Mouse (Mus musculus): Measurements from ENCODE around the gene Ccdc36. TPM values are rescaled to one million over a fixed set of nuclear protein-coding genes. Genes with fewer than 3 reads are reported as not detected.

Ccdc36 gene
- polyA plus RNA-seq, 1 experiment from 2014 or later: 0.82 TPM

DNA sequence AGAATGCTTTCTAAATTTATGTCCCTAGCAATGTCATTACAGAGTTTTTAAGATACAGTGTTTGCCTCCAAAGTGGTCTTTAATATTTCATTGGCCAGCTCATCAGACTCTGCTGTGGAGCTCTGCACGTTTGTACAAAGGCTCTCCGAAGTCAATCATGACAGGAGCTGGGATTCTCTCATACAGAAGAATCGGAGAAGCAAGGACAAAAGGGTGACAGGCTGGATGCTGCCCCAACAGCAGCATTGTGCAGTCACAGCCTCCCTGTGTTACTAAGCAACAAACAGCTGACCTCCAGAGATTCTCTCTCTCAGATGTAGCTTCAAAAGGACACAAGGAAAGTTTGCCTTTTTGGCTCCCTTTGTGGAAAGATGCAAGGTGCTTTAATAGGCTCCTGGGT, 7.9 kb upstream of the Ccdc36 start, which contains the start of gene BC048562:
Gene BC048562 (plus strand): TSS at position 301 of the 400 bp plus-strand sequence.
- ATAC-seq (replicated peaks; ENCODE audit: low FRiP score): no peak
- 70% methylated on average over 3 of the region's 3 CpGs for WGBS
- Histone ChIP-seq H3K27ac (ENCODE audit: low read depth, low read length) (no peak within 1 kb of the TSS), H3K4me1 (replicated peaks; ENCODE audit: control insufficient read depth, insufficient read depth, low read length) (no peaks in the 10 kb centered on the region), H3K4me3 (ENCODE audit: low read depth, low read length) (no peak within 1 kb of the TSS), H3K9me3 (ENCODE audit: control insufficient read depth, low read length) (no peaks in the 10 kb centered on the region), H3K27me3 (replicated peaks; ENCODE audit: control insufficient read depth, insufficient read depth, low read length) (no peaks in the 10 kb centered on the region), H3K9ac (ENCODE audit: low read depth, low read length) (no peak within 1 kb of the TSS), H3K4me2 (no peak within 1 kb of the TSS), H3K36me3 (ENCODE audit: control insufficient read depth, insufficient read depth, low read length) (no peaks in the 10 kb centered on the region)
- DNase-seq (ENCODE audit: low spot score): no peak

DNA sequence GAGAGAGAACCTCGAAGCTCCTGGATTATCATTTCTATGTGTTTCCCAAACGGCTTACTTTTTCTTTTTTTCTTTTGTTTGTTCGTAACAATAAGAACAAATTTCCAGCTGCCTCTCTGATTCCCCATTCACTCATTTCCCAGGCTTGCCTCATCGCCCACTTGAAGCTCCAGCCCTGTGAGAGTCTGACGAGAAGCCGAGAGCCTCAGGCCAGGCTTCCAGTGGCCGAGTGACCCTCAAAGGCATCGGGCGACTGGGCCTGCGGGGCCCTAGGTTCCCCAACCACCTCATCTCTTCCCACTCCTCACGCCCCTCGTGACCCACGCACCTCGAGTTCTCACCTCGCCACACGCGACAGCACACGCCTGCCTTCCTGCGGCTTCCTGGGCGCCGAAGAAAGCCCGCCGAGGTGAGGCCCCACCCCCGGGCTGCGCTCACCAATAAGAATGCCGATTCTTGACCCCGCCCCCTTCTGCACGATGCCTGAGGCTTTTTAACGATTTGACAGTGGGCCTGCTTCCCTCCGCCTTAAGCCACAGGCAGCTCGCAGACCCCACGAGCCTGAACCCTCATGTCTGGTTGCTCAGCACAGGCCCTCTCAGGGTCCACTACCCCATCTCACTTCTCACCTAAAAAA, 3.3 kb upstream of the Ccdc36 start:
- Histone ChIP-seq H3K4me3 (ENCODE audit: low read depth, low read length) (0 out of 2 replicates have a peak overlapping the region, but pooled peaks have one; percentile 0), H3K27me3 (replicated peaks; ENCODE audit: control insufficient read depth, insufficient read depth, low read length) (no peaks in the 10 kb centered on the region), H3K9me3 (ENCODE audit: control insufficient read depth, low read length) (no peaks in the 10 kb centered on the region), H3K9ac (ENCODE audit: low read depth, low read length) (no peak overlapping the region), H3K36me3 (ENCODE audit: control insufficient read depth, insufficient read depth, low read length) (no peaks in the 10 kb centered on the region), H3K4me1 (replicated peaks; ENCODE audit: control insufficient read depth, insufficient read depth, low read length) (no peaks in the 10 kb centered on the region), H3K4me2 (peak overlapping the region; percentile 37), H3K27ac (ENCODE audit: low read depth, low read length) (no peak overlapping the region)
- 44% methylated on average over 32 of the region's 32 CpGs for WGBS
- ATAC-seq (replicated peaks; ENCODE audit: low FRiP score) (peak; percentile 58; the same call in 1 of the 2 replicates), DNase-seq (ENCODE audit: low spot score) (peak; percentile 45)

DNA sequence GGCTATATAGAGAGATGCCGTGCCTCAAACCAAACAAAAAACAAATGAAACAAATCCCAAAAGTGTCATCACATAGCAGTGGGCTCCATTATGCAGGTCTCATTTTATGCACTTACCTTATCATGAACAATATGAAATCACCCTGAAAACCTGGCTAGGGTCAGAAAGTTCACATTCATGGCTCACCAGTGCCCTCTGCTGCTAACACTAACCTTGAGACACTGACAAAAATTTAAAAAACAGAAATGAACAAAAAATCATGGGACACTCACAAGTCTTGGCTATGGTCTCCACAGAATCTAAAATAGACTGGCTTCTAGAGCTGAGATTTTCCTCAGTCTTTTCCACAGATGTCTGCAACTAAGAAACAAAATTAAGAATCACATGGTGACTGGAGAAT, 16.1 kb downstream of the Ccdc36 start:
- H3K9me3 ChIP-seq (ENCODE audit: control insufficient read depth, low read length): no peaks in the 10 kb centered on the region
- no peak overlapping the region for H3K27ac ChIP-seq (ENCODE audit: low read depth, low read length)
- DNase-seq (ENCODE audit: low spot score) (no peak), ATAC-seq (replicated peaks; ENCODE audit: low FRiP score) (no peak)
- H3K9ac ChIP-seq (ENCODE audit: low read depth, low read length): no peak overlapping the region
- 83% methylated on average over 1 of the region's 1 CpGs for WGBS
- no peaks in the 10 kb centered on the region for H3K4me1 ChIP-seq (replicated peaks; ENCODE audit: control insufficient read depth, insufficient read depth, low read length)
- no peak overlapping the region for H3K4me2 ChIP-seq
- no peaks in the 10 kb centered on the region for H3K36me3 ChIP-seq (ENCODE audit: control insufficient read depth, insufficient read depth, low read length)
- H3K4me3 ChIP-seq (ENCODE audit: low read depth, low read length): no peak overlapping the region
- H3K27me3 ChIP-seq (replicated peaks; ENCODE audit: control insufficient read depth, insufficient read depth, low read length): no peaks in the 10 kb centered on the region

DNA sequence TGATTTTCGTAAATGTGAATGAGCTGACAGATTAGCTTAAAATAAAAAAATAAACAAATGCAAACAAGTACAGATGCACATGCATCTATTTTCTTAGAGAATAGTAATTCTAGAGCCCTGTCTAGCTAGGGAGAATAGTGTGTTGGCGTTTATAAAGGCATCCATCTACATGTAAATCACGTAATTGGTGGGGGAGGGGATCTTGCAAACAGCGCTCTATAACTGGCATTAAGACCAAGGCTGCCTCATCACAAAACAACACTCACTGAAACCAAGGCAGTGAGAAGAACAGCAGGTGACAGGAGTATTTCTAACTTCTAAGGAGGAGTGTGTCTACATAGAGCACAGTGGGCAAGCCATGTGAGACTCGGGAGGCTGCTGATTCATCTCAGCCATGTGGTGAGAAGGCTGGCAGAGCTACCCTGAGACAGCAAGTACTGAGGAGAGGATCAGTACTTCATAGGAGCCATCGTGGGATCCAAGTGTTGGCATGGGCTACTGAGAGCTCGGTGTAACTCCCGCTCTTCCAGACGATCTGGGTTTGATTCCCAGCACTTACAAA, 16.8 kb downstream of the Ccdc36 start:
- H3K9me3 ChIP-seq (ENCODE audit: control insufficient read depth, low read length): no peaks in the 10 kb centered on the region
- no peak overlapping the region for H3K27ac ChIP-seq (ENCODE audit: low read depth, low read length)
- H3K4me1 ChIP-seq (replicated peaks; ENCODE audit: control insufficient read depth, insufficient read depth, low read length): no peaks in the 10 kb centered on the region
- H3K27me3 ChIP-seq (replicated peaks; ENCODE audit: control insufficient read depth, insufficient read depth, low read length): no peaks in the 10 kb centered on the region
- no peak overlapping the region for H3K4me3 ChIP-seq (ENCODE audit: low read depth, low read length)
- DNase-seq (ENCODE audit: low spot score): no peak
- H3K9ac ChIP-seq (ENCODE audit: low read depth, low read length): no peak overlapping the region
- ATAC-seq (replicated peaks; ENCODE audit: low FRiP score): no peak
- whole genome bisulfite sequencing: 78% methylated on average over 9 of the region's 9 CpGs
- no peak overlapping the region for H3K4me2 ChIP-seq
- H3K36me3 ChIP-seq (ENCODE audit: control insufficient read depth, insufficient read depth, low read length): no peaks in the 10 kb centered on the region

DNA sequence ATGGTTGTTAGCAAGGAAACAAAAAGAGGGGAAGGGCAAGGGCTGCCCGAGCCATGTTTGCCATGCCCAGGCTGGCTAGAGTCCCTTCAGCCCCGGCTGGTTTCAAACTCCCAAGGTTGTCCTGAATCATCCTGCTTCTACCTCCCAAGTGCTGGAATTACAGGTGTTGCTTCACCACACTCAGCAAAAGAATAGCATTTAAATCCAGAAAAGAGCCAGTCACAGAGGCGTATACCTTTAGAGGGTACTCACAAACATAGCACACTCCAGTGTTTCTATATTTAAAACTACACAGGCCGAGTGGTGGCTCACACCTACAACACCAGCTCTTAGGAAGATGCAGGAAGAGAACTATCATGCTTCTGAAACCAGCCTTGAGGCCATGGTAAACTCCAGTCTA, 18.7 kb downstream of the Ccdc36 start:
- H3K9me3 ChIP-seq (ENCODE audit: control insufficient read depth, low read length): no peaks in the 10 kb centered on the region
- H3K27ac ChIP-seq (ENCODE audit: low read depth, low read length): no peak overlapping the region
- H3K9ac ChIP-seq (ENCODE audit: low read depth, low read length): no peak overlapping the region
- peaks cover 4% of the 10 kb centered on the region for H3K4me1 ChIP-seq (replicated peaks; ENCODE audit: control insufficient read depth, insufficient read depth, low read length)
- DNase-seq (ENCODE audit: low spot score): no peak
- no peaks in the 10 kb centered on the region for H3K27me3 ChIP-seq (replicated peaks; ENCODE audit: control insufficient read depth, insufficient read depth, low read length)
- 81% methylated on average over 4 of the region's 4 CpGs for WGBS
- H3K4me3 ChIP-seq (ENCODE audit: low read depth, low read length): no peak overlapping the region
- H3K4me2 ChIP-seq: no peak overlapping the region
- H3K36me3 ChIP-seq (ENCODE audit: control insufficient read depth, insufficient read depth, low read length): no peaks in the 10 kb centered on the region
- ATAC-seq (replicated peaks; ENCODE audit: low FRiP score): no peak

- ATAC-seq (replicated peaks; ENCODE audit: low FRiP score) (no peak; the same call in 1 of the 2 replicates), DNase-seq (ENCODE audit: low spot score) (no peak)
- H3K36me3 ChIP-seq (ENCODE audit: control insufficient read depth, insufficient read depth, low read length): no peaks in the 10 kb centered on the region
- H3K9me3 ChIP-seq (ENCODE audit: control insufficient read depth, low read length): no peaks in the 10 kb centered on the region
- no peak overlapping the region for H3K27ac ChIP-seq (ENCODE audit: low read depth, low read length)
- no peaks in the 10 kb centered on the region for H3K27me3 ChIP-seq (replicated peaks; ENCODE audit: control insufficient read depth, insufficient read depth, low read length)
- 48% methylated on average over 8 of the region's 8 CpGs for WGBS
- H3K4me3 ChIP-seq (ENCODE audit: low read depth, low read length): no peak overlapping the region
- no peak overlapping the region for H3K9ac ChIP-seq (ENCODE audit: low read depth, low read length)
- 0 out of 2 replicates have a peak overlapping the region, but pooled peaks have one; percentile 3 for H3K4me2 ChIP-seq
- peaks cover 6% of the 10 kb centered on the region for H3K4me1 ChIP-seq (replicated peaks; ENCODE audit: control insufficient read depth, insufficient read depth, low read length)
Measured at GRCm38 (mm10) chr9:108404451-108404850, 23.8 kb downstream of the Ccdc36 start.

GRCm38 (mm10) chr9:108403081-108403480, 25.2 kb downstream of the Ccdc36 start:
- Histone ChIP-seq H3K4me3 (ENCODE audit: low read depth, low read length) (no peak overlapping the region), H3K27me3 (replicated peaks; ENCODE audit: control insufficient read depth, insufficient read depth, low read length) (no peaks in the 10 kb centered on the region), H3K9me3 (ENCODE audit: control insufficient read depth, low read length) (no peaks in the 10 kb centered on the region), H3K4me2 (no peak overlapping the region), H3K9ac (ENCODE audit: low read depth, low read length) (no peak overlapping the region), H3K36me3 (ENCODE audit: control insufficient read depth, insufficient read depth, low read length) (no peaks in the 10 kb centered on the region), H3K4me1 (replicated peaks; ENCODE audit: control insufficient read depth, insufficient read depth, low read length) (peaks cover 6% of the 10 kb centered on the region), H3K27ac (ENCODE audit: low read depth, low read length) (no peak overlapping the region)
- 88% methylated on average over 4 of the region's 4 CpGs for WGBS
- DNase-seq (ENCODE audit: low spot score) (no peak), ATAC-seq (replicated peaks; ENCODE audit: low FRiP score) (no peak)

DNA sequence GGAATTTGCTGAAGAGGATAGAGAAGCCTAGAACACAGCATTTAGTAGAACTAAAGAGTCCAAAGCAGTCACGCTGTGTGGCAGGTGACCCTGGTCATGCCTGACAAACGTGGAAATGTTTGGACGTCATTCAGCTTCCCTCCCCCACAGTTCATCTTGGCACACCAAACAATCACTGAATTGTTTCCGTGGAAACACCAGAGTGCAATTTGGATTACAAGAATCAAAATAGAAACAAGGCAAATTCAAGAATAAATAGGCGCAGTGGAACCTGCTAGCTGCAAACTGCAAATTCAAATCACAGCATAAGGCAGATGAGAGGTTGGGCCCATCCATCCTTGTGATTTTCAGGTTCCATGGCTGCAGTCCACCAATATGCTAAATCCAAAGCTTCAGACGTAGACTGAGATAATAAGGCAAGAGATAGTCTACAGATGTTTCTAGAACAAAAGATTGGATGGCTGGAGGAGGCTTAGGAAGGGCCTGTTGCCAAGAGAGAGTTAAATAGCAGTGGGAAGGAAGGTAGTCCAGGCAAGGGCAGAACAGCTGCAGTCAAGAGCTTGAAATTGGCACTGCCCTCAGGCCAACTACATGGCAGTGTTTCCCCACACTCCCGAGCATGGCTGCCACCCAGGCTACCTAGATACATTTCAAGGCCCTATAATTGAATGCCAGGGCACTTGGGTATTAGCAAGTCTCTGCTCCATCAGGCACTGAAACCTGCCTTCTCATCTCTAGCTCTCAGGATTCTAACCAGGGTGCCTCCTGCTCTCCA, 26.9 kb downstream of the Ccdc36 start:
- H3K27ac ChIP-seq (ENCODE audit: low read depth, low read length): no peak overlapping the region
- H3K4me2 ChIP-seq: no peak overlapping the region
- H3K27me3 ChIP-seq (replicated peaks; ENCODE audit: control insufficient read depth, insufficient read depth, low read length): no peaks in the 10 kb centered on the region
- no peaks in the 10 kb centered on the region for H3K9me3 ChIP-seq (ENCODE audit: control insufficient read depth, low read length)
- H3K9ac ChIP-seq (ENCODE audit: low read depth, low read length): no peak overlapping the region
- WGBS: 78% methylated on average over 7 of the region's 7 CpGs
- ATAC-seq (replicated peaks; ENCODE audit: low FRiP score) (no peak), DNase-seq (ENCODE audit: low spot score) (no peak)
- peaks cover 6% of the 10 kb centered on the region for H3K4me1 ChIP-seq (replicated peaks; ENCODE audit: control insufficient read depth, insufficient read depth, low read length)
- no peaks in the 10 kb centered on the region for H3K36me3 ChIP-seq (ENCODE audit: control insufficient read depth, insufficient read depth, low read length)
- H3K4me3 ChIP-seq (ENCODE audit: low read depth, low read length): no peak overlapping the region

Measured in liver, embryonic 11.5 days (tissue).